Mouse (Mus musculus) c-Kit-positive CD71-positive TER-119-positive erythroid progenitor cells, embryonic 14.5 days (primary cell): ENCODE measurements around the gene Cxcl16.
A peak's percentile ranks its signal among the peaks of the same experiment; 100 is the strongest.
"Not testable (repeated sequence)": the region's sequence is repeated elsewhere in the genome, so short reads cannot be mapped to it uniquely, and the experiment has no call there.

Experiments used
- DNase-seq: peaks from one replicate; pipeline ENCODE4 v3.0.0-alpha.2; 2013; ENCODE audit warnings: low spot score

Gene Cxcl16

DNA sequence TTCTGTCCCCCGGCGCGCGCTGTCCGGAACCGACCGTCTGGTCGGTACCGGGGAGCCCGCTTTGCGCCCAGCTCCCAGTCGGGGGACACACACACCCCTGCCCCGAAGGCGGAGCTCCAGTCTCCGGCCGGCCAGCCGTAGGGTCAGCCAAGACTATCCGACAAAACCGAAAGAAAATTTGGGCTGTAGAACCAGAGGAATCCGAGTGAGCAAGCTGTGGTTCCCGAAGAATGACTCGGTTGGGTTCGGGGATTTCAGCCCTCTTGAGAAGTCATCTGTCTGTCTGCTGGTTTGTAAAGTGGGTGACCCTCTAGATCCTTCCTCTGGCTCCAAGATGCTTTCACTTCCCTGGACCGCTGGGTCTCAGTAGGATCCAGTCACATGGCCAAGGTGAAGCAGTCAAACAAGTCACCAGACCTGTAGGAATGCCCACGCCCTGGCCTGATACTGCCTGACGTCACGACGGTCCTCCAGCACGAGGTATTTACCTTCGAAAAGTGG is at the start of gene Cxcl16:
TSS of gene Cxcl16 (minus strand) at position 384 of the 501 bp plus-strand sequence.
- DNase-seq = no peak

DNA sequence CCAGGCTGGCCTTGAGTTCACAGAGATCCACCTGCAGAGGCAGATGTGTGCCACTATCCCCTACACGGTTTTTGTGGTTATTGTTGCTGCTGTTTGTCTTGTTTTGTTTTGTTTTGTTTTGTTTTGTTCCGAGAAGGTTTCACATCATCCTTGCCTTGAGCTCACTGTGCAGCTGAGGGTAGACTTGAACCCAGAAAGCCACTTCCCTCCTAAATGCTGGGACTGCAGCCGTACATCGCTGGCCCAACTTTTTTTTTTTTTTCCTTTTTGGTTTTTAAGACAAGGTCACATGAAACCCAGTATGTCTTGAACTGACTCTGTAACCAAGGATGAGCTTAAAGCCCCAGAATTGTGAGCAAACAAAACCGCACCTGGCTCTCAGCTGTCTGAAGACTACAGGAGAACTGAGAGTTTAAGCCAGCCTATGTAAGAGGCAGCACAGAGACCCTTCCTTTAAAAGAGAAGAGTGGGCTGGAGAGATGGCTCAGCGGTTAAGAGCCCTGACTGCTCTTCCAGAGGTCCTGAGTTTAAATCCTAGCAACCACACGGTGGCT is 47.3 kb upstream of the Cxcl16 start:
- DNase-seq = no peak

DNA sequence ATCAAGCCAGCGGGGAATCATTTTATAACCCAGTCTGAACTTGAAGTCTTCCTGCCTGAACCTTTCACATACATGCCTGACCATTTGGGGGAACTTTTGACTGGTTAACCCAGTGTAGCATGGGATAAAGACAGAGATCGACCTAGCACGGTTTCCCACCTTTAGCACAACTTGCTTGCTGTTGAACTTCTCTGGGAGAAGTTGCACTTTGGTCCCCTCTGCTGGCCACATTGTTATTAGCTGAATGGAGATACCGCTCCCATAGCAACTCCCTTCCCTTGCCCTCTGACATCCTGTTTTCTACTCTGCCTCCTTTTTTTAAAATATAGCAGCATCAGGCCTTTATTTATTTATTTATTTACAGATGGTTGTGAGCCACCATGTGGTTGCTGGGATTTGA is 46.6 kb upstream of the Cxcl16 start:
- DNase-seq = peak; percentile 62

DNA sequence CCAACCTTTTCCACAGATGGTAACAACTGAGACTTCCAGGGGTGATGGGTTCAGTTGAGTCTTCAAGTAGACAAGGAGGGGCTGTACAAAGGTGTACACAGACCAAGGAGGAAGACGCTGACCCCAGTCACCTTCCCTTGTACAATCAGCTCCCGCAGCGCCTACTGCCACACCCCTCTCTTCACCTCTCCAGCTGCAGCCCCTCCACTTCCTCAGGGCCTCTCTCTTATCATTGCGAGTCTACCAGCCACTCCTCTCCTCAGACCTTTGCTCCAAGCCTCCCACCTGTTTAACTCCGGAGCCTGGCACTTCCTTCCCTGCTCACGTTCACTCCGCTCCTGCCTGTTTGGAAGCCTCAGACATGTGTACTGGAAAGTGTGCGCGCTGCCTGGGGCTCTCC is 45.2 kb upstream of the Cxcl16 start, which contains the start of gene Tm4sf5:
TSS of gene Tm4sf5 (plus strand) at position 275 of the 400 bp plus-strand sequence.
- no peak for DNase-seq

DNA sequence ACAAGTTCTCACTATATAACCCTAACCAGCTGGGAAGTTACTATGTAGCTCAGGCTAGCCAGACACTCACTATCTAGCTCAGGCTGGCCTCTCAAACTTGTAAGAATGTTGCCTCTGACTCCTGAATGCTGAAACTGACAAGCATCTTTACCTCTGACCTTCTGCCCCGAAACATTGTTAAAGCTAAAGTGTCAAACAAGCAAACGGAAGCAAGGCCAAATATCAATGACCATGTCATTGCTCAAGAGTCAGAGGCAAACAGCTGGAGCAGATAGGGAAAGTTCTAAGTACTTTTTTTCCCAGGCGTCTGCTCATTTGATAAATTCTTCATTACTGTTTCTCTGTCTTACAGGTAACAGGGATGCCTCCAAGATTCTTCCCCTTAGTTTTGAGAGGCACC is 42.2 kb upstream of the Cxcl16 start:
- no peak for DNase-seq

DNA sequence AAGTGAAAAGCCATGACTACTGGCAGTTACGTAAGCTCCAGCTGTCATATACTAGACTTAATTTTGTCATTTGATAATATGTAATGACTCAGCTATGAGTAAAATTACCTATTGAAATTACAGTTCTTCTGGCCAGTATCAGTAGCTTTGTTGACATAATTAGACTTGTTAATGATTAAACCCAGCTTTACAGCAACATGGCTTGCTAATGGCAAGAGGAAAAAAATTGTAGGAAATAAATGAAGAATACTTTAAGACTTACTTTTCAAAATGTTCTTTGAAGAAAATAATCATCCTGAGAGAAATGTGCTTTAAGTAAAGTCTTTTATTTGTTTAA is 40.7 kb upstream of the Cxcl16 start:
- DNase-seq = no peak

DNA sequence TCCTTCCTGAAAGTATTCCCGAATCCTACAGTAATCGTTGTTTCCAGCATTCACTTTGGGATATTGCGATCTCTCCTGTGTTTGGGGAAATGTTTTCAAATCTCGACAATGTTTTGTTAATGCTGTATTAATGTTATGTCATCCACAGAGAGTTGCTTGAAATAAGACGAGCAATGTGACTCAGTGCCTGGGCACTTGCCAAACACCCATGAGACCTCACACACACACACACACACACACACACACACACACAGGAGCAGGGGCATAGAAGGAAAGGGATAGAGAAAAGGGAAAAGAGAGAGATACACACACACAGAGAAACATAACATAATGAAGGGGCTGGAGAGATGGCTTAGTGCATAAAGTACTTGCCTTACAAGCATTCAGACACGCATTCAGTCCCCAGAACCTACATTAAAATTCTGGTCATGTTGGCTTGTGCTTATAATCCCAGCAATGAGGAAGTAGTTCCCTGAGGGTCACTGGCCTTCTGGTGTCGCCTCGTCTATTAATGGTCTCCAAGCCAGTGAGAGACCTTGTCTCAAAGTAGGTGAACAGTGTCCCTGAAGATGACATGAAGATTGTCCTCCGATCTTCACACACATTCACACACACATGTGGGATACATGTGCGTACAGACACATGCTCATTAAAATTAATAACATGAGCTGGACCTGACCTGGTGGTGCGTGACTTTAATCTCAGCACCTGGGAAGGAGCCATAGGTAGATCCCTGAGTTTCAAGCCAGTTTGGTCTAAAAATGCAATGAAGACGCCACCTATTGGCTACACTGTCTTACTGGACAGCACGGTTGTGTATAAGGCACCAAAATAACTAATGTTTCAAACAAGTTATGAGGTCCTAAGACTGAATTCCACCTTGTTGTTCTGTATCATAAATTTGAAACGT is 40.0 kb upstream of the Cxcl16 start:
- DNase-seq = no peak

DNA sequence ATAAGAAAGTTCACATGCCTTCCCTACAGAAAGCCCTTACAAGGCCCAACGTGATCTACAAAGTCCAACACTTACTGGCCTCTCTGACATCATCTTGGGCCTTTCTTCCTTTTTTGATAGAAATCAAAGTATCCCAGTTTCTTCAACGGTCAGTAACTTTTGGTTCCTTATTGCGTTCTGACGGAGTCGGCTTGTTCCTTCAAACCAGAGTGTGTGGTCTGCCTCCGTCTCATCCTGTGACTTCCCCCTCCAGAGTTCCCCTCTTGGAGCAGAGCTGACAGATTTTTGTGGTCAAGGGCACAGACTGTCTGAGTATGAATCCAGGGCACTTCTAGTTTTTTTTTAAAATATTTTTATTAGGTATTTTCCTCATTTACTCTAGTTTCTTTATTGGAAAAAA is 29.9 kb upstream of the Cxcl16 start:
- DNase-seq = no peak

DNA sequence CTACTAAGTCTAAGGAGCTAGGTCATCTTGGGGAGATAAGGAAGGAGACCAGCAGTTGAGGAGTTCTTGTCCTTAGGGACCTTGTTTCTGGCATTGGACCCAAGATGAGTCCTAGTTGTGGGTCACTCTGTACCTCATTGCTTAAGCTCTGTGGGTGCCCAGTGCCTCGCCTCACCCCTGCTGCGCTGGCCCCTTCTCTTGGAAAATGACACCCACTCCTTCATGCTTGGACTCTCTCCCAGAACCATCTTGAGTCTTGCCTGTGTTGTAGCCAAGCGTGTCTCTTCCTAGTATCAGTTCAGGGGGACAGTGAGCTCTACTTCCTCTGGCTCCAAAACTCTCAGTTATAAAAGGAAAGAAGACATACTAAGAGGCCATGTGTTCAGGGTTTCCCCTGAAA is 29.4 kb upstream of the Cxcl16 start:
- no peak for DNase-seq

DNA sequence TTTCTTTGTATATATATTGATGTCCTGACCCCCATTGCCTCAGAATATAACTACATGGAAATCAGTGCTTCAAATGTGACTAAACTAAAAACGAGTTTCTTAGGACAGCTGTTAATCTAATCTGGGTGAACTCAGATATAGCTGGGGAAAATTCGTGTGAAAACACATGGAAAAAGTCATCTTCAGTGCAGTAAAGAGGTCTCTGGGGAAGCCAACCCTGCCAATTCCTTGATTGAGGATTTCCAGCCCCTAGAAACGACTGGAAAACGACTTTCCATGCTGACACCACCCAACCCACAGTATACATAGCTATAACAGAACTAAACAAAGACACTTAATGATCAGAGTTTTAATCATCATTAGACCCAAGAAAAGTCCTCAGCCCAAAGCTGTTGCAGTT is 28.0 kb upstream of the Cxcl16 start:
- no peak for DNase-seq

DNA sequence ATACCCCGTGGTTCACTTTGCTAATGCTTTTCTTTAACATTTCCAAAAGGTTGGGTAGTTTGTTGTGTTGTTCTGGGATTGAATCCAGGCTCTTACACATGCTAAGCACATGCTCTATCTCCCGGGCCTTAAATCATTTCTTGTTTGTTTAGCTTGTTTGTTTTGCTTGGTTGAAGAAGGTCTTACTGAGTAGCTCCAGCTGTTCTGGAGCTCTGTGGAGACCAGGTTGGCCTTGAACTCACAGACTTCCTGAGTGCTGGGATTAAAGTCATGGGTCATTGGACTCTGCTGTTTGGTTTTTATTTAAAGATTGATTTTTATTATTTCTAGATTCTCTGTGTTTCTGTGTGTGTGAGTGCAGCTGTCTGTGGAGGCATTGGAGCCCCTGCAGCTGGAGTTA is 25.7 kb upstream of the Cxcl16 start:
- no peak for DNase-seq

DNA sequence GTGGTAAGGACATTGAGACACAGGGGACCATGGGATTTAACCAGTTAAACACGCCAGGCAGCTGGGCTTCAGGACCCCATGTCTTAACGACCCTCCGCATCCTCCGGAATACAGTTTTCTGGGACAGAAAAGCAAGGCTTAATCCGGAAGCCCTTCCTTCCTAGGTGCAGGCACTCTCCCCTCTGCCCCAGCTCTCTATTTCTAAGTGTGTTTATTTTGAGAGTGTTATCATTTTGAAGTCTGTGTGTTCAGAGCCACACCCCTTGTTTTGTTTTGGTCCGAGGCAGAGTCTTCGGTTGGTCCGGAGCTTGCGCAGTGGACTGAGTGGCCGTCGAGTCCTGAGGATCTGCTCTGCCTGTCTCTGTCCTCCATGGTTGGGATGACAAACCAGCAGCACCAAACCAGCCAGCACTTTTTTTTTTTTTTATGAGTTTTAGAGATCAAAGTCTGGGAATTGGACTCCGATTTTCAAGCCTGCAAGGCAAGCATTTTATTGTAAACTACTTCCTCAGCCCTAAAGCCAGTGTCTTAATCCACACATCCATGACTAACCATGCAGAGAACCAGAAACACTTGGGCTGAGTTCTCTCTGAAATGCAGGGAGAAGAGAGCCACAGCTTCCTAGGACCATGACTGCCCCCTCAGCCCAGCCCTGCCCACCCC is 15.2 kb upstream of the Cxcl16 start:
- DNase-seq = no peak

DNA sequence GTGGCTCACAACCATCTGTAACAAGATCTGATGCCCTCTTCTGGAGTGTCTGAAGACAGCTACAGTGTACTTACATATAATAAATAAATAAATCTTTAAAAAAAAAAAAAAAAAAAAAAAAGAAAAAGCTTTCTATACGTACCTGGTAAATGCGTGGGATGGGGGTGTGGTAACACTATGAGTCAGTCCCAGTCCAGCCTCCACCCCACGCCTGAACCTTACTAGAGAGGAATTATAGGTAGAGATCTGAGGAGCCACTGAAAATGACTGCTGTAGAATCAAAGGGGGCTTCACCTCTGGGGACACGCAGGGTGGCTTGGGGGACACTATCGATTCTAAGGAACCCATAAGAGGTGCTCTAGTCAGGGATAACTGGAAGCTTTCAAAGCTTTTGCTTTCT is 13.5 kb upstream of the Cxcl16 start:
- not testable (repeated sequence) for DNase-seq

DNA sequence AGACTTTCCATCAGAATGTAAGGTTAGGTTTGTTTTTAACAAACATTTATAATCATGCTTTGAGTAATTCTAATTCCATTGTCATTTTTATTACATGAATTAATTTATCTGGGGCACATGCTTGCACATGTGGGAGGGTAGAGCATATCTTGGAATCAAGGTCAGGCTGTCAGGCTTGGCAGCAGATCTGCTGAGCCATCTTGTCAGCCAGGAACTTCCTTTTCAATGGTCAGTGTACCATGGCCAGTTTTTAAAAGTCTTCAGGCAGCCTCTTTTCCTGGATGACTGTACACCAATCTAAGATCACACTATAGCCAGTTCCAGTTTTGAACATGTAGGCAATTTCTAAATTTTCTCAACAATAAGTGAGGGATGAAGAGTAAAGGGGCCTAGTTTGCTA is 12.9 kb upstream of the Cxcl16 start:
- DNase-seq = no peak

DNA sequence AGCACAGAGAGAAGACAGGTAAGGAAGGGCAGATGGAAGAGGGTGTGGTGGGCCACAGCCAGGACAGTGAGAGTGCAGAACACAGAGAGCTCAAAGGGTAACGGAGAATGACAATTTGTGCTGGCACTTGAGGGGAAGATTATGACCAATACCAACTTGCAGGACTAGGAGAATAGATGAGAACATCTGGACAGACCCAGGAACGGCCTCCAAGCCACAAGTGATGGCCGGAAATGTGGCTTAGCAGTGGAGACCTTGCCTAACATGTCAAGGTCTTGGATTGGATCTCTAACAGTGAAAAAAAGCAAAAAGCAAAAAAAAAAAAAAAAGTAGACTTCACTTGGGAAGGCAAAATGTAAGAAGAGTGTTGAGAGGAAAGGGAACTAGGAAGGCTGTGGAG is 10.0 kb upstream of the Cxcl16 start:
- no peak for DNase-seq

DNA sequence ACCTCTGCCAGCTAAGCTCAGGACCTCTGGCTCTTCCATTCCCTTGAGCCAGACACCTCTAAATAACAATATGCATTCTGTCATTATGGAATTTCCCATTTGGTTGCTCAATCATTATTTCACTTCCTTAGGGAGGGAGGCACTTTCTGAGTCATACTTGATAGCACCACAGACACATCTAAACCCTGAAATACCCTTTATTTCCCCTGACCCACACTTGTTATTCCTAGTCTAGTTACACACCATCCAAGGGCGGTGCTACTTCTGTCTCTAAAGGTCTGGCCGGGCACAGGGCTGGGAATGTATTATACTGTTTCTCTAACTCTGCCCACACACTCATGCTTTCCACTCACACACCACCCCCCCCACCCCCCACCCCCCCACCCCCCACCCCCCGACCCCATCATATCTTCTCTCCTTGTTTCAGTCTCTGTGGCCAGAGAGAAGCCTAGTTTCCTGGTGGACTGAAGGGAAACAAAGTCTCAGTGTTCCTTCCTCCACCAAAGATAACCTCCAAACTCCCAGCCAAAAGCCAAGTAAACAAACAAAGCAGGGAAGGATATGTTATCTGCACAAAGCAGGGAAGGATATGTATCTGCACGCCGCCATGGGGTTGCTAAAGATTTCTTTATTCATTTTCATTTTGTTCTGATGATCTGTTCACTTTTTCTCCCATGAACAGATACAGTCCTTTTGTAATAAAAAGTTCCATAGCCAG is 8.3 kb upstream of the Cxcl16 start:
- DNase-seq = no peak

DNA sequence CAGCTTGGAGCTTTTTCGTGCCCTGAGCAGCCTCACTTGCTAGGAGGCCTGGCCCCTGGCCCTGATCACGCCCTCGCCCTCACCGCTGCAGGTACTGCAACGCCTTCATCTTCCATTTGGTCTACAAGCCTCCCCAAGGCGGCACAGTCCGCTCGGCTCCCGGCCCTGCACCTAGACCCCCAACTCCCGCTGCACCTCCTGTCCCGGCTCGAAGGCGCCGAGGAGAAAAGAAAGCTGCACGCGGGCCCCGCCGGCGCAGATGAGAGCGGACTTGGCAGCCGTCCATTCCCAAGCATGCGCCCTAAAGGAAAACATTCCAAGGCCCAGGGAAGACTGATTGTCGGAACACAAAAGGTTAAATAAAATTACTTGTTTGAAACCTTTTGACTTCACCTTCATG is 6.0 kb upstream of the Cxcl16 start:
- no peak for DNase-seq

DNA sequence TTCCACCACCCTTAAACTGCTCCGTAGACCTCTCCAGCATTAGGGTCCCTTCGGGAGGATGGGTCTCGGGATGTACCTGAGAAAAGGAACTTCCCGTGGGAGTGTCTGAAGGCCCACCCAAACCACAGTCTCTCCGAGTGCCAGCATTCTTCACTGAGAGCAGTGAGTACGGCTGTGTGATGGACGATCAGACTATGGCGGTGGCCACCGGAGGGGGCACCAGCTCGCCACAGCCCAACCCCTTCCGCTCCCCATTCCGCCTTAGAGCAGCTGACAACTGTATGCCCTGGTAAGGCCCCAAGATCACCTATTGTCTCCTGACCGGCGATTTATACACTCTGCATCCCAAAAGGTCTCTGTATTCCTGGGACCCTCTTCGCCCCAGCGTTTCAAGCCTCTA is 5.4 kb upstream of the Cxcl16 start:
- no peak for DNase-seq

DNA sequence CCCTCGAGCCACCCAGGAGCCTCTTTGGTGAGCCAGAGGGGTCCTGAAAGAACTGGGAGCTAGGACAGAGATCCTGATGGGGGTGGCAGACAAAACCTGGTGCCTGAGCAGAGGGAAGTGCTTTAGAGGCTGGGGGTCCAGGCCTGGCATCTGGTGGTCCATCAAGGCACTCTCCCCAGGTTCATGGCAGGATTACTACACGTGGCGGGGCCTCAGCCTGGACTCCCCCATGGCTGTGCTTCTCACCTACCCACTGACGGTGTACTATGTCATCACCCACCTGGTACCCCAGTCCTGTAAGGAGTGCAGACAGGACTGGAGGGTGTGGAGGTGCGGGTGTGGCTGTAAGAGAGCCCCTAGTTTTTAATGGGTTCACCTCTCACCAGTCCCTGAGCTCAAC is 4.2 kb upstream of the Cxcl16 start:
- no peak for DNase-seq

DNA sequence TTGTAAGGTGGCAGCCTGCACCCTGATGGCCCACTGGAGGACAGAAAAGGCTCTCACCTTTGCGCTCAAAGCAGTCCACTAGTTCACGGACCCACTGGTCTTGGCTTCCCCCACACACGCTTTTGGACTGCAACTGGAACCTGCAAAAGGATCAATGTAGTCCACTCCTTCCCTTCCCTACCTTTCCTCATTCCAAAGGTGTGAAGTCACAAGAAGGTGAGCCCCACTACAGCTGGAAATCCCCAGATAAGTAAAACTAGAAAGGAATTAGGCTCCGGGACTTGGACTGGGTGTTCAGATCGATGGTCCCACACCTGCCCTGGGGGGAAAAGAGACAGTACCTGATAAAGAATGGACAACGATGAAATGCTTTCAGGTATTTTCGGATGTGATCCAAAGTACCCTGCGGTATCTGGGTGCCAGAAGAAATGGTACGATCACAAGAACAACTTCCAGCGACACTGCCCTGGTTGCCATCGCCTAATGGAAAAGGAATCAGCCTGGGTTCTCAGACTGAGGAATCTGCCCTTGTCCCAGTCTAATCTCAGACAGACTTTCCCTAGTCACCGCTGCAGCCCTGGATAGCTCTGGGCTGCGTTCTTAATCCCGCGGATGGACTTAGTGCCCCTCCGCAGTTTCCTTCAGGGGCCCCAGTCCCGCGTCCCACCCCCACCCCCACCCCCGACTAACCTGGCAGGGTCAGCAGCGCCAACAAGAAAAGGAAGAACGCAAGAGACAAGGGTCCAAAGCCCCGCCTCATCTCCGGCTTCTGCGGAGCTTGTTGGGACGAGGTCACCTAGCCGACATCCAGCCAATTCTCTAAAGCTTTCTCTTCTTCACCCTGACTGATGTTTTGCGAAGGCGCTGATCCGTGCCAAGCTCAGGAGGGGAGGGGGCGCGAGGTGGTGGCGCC is 840 bp downstream of the Cxcl16 start, which contains the start of gene Zmynd15:
TSS of gene Zmynd15 (plus strand) at position 746 of the 913 bp plus-strand sequence.
- no peak for DNase-seq
